Mouse (Mus musculus) lung, postnatal 0 days (tissue): Measurements from ENCODE around the gene Plod1.

Source experiments
- CTCF ChIP-seq: IDR thresholded peaks from 2 replicates; pipeline ENCODE4 v1.5.1; 2016; ENCODE audit warnings: antibody characterized with exemption, mild to moderate bottlenecking
- EP300 ChIP-seq: IDR thresholded peaks from 2 replicates; pipeline ENCODE4 v1.6.1; 2016; ENCODE audit warnings: antibody characterized with exemption, mild to moderate bottlenecking, control low read depth

DNA sequence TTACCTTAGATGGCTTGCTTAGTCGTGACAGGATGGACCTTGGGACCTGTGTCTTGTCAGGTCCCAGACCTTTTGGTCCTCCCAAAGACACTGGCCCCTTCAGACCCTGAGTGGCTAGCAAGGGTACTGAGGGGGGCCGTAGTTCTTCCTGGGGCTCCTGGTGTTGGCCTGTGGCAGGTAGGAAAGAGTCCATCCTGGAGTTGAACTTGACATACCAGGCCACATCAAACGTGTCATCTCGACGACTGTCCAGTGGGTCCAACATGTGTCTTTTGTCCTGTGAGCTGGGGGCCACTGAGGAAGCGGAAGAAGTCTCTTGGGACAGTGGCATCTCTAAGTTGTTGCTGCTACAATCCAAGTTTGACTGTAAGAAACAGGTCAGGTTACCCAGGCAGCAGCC lies 70.9 kb downstream of the Plod1 start:
- TF ChIP-seq CTCF (no peak), EP300 (no peak)
